Mouse (Mus musculus): Measurements from ENCODE around the gene Zfp536. TPM values are rescaled to one million over a fixed set of nuclear protein-coding genes. Genes with fewer than 3 reads are reported as not detected.

Zfp536 gene
- polyA plus RNA-seq, 1 experiment from 2014 or later: 3.2 TPM

DNA sequence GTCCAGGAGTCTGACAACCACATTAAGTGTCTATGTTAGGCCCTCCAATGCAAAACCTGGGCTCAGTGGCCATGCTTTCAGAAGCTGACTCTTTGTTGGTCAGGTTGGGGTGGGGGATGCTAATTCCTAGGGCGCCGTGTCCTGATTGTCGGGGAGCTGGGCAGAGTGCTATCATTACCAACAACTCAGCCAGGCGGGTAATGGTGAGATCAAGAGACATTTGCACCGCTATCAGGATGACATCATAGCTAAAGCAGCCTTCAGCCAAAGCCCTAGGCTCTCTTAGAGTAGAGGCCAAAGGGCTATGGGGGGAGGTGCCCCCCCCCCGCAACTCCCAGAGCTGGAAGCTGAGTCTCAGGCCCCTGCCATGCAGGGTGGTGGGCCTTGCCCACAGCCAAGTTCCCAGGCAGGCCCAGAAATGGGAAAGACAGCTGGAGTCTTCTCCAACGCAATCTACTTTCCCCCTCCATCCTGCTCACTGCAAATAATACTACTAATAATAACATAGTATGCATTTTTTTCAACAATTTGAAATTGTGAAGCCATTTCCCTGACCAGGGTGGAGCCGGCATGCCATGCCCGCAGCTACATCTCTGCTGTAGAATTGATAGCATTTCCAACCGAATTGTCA is 5.0 kb downstream of the Zfp536 start:
- Histone ChIP-seq H3K27ac (ENCODE audit: low read length) (no peak overlapping the region), H3K27me3 (replicated peaks; ENCODE audit: insufficient read depth, low read length) (peaks cover 53% of the 10 kb centered on the region), H3K9me3 (ENCODE audit: low read length) (no peaks in the 10 kb centered on the region), H3K9ac (replicated peaks; ENCODE audit: low read depth) (no peak overlapping the region), H3K4me2 (replicated peaks; ENCODE audit: low read depth, low read length) (peak overlapping the region; percentile 75), H3K36me3 (ENCODE audit: insufficient read depth, low read length) (no peaks in the 10 kb centered on the region), H3K4me3 (ENCODE audit: low read depth, low read length) (peak overlapping the region; percentile 43; the same call in 1 of the 2 replicates), H3K4me1 (ENCODE audit: insufficient read depth, low read depth, low read length) (peaks cover 9% of the 10 kb centered on the region; the same call in 1 of the 2 replicates)
- TF ChIP-seq CTCF (IDR thresholded peaks at IDR 0.05) (no peak), EP300 (IDR thresholded peaks at IDR 0.05) (no peak)
- DNase-seq (ENCODE audit: low spot score): no peak
- WGBS: 10% methylated on average over 10 of the region's 10 CpGs
- ATAC-seq: no peak

DNA sequence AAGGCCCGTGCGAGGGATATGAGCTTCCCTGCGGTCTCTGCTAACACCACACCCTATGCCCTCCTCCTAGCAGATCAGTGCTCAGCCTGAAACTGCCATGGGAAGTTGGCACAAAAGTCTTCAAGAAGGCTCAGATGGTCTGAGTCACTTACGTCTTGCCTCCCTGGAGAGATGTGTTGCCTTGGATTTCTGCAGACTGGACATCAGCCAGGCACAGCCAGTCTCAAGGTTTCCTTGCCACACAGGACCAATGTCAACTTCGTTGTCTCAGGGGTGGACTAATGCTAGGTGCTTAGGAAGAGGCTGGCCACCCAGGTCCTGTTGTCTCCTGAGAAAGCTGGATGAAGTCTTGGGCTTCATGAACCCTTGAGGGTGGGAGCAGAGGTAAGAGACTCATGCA is 14.6 kb downstream of the Zfp536 start:
- DNase-seq (ENCODE audit: low spot score): no peak
- H3K36me3 ChIP-seq (ENCODE audit: insufficient read depth, low read length): no peaks in the 10 kb centered on the region
- 88% methylated on average over 5 of the region's 5 CpGs for WGBS

DNA sequence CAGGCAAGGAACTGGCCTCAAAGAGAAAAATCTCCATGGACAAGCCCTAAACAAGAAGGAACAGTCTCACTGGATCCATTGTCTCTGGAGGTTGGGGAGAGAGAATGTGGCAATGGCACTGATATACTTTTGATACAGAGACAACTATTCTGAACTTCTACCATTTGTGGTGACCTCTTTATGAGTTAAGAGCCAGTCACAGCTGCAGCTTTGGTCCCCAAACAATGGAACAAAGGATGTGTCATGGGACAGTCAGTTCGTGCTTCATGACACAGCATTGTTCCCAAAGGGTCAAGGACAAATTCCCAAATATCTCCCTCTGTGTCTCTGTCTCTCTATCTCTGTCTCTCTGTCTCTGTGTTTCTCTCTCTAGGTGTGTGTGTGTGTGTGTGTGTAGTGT is 20.4 kb downstream of the Zfp536 start:
- no peak for ATAC-seq
- Histone ChIP-seq H3K4me2 (replicated peaks; ENCODE audit: low read depth, low read length) (no peak overlapping the region), H3K9me3 (ENCODE audit: low read length) (no peaks in the 10 kb centered on the region), H3K9ac (replicated peaks; ENCODE audit: low read depth) (no peak overlapping the region), H3K4me1 (ENCODE audit: insufficient read depth, low read depth, low read length) (no peaks in the 10 kb centered on the region), H3K27me3 (replicated peaks; ENCODE audit: insufficient read depth, low read length) (no peaks in the 10 kb centered on the region), H3K36me3 (ENCODE audit: insufficient read depth, low read length) (no peaks in the 10 kb centered on the region), H3K4me3 (ENCODE audit: low read depth, low read length) (no peak overlapping the region), H3K27ac (ENCODE audit: low read length) (no peak overlapping the region)
- TF ChIP-seq EP300 (IDR thresholded peaks at IDR 0.05): no peak
- no peak for TF ChIP-seq CTCF (IDR thresholded peaks at IDR 0.05)
- WGBS: 62% methylated on average over 1 of the region's 1 CpGs
- DNase-seq (ENCODE audit: low spot score): no peak

More for the DNA sequence above, 14.6 kb downstream of the Zfp536 start:
- no peak for ATAC-seq
- Histone ChIP-seq H3K4me1 (ENCODE audit: insufficient read depth, low read depth, low read length) (no peaks in the 10 kb centered on the region), H3K9ac (replicated peaks; ENCODE audit: low read depth) (no peak overlapping the region), H3K9me3 (ENCODE audit: low read length) (no peaks in the 10 kb centered on the region), H3K27ac (ENCODE audit: low read length) (no peak overlapping the region), H3K4me2 (replicated peaks; ENCODE audit: low read depth, low read length) (no peak overlapping the region), H3K4me3 (ENCODE audit: low read depth, low read length) (no peak overlapping the region), H3K27me3 (replicated peaks; ENCODE audit: insufficient read depth, low read length) (no peaks in the 10 kb centered on the region)
- TF ChIP-seq CTCF (IDR thresholded peaks at IDR 0.05) (no peak), EP300 (IDR thresholded peaks at IDR 0.05) (no peak)

DNA sequence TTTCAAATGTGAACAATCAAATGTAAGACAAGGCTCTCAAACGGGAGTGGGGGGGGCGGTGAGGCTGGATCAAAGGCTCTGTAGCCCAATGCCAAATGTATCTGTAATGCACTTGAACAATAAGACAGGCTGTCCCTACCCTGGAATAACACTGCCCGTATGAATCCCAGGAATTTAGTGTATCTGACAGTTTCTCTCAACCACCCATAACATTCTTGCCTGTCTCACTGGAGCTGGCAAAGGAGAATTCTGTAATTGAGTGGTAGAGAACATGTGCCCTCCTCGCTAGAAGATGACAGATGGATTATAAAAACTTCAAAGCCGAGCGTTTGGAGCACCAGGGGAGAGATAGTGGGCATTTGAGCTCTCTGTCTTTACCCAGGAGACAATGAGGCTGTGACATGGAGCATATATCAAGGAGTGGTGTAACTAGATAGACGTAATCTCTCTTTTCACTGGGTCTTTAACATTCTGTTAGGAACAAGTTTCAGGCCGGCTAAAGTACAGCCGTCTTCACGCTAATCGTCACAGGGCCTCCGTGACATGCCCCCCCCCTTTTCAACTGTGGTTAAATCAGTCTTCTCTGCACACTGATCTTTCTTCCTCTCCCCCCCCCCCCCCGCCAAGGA is 27.2 kb downstream of the Zfp536 start:
- Histone ChIP-seq H3K9ac (replicated peaks; ENCODE audit: low read depth) (no peak overlapping the region), H3K27ac (ENCODE audit: low read length) (no peak overlapping the region), H3K4me1 (ENCODE audit: insufficient read depth, low read depth, low read length) (no peaks in the 10 kb centered on the region), H3K9me3 (ENCODE audit: low read length) (no peaks in the 10 kb centered on the region), H3K36me3 (ENCODE audit: insufficient read depth, low read length) (no peaks in the 10 kb centered on the region), H3K4me2 (replicated peaks; ENCODE audit: low read depth, low read length) (no peak overlapping the region), H3K27me3 (replicated peaks; ENCODE audit: insufficient read depth, low read length) (no peaks in the 10 kb centered on the region), H3K4me3 (ENCODE audit: low read depth, low read length) (no peak overlapping the region)
- ATAC-seq (no peak), DNase-seq (ENCODE audit: low spot score) (no peak)
- TF ChIP-seq CTCF (IDR thresholded peaks at IDR 0.05) (no peak), EP300 (IDR thresholded peaks at IDR 0.05) (no peak)
- 26% methylated on average over 12 of the region's 13 CpGs for WGBS

DNA sequence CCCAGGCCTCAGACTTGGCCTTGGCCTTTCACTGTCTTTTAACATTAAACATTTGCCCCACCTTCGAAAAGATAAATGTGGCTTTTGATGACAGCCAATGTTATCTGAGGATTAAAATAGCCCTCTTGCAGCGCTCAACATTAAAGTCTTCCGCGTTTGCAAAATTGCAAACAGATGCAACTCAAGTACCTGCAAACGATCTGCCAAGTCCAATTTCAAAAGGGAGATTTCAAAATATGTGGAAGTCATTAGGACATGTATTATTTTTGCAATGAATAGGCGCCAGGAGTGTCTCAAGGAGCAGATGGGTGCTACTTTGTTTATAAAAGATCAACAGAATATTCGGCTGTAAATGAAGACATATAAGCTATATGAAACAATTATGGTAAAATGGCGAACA is 30.1 kb downstream of the Zfp536 start:
- DNase-seq (ENCODE audit: low spot score) (no peak), ATAC-seq (no peak)
- H3K4me1 ChIP-seq (ENCODE audit: insufficient read depth, low read depth, low read length): no peaks in the 10 kb centered on the region
- H3K4me3 ChIP-seq (ENCODE audit: low read depth, low read length): no peak overlapping the region
- H3K9me3 ChIP-seq (ENCODE audit: low read length): no peaks in the 10 kb centered on the region
- 60% methylated on average over 8 of the region's 8 CpGs for WGBS
- H3K27ac ChIP-seq (ENCODE audit: low read length): no peak overlapping the region
- H3K27me3 ChIP-seq (replicated peaks; ENCODE audit: insufficient read depth, low read length): no peaks in the 10 kb centered on the region
- no peak overlapping the region for H3K9ac ChIP-seq (replicated peaks; ENCODE audit: low read depth)
- H3K4me2 ChIP-seq (replicated peaks; ENCODE audit: low read depth, low read length): no peak overlapping the region
- H3K36me3 ChIP-seq (ENCODE audit: insufficient read depth, low read length): no peaks in the 10 kb centered on the region
- TF ChIP-seq CTCF (IDR thresholded peaks at IDR 0.05) (no peak), EP300 (IDR thresholded peaks at IDR 0.05) (no peak)

DNA sequence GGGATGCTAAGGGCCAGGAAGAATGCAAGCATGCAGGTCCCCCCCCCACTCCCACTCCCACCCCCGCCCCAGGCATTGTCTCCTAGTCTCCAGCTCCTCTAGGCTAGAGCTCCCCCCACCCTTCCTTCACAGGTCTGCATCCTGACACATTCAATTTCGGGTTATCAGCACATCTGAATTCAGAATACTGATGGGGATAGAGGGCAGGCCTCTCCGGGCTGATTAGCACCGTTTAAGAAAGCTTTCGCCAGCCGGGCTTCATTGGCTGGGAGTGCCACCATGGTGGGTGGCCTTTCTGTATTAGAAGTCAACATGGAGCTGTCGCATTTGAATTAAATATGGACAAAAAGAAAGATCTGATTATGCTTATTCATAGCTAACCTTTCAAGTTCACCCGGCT is 36.2 kb downstream of the Zfp536 start:
- no peak for DNase-seq (ENCODE audit: low spot score)
- ATAC-seq: no peak
- H3K9me3 ChIP-seq (ENCODE audit: low read length): no peaks in the 10 kb centered on the region
- no peak overlapping the region for H3K9ac ChIP-seq (replicated peaks; ENCODE audit: low read depth)
- H3K4me1 ChIP-seq (ENCODE audit: insufficient read depth, low read depth, low read length): no peaks in the 10 kb centered on the region
- no peaks in the 10 kb centered on the region for H3K27me3 ChIP-seq (replicated peaks; ENCODE audit: insufficient read depth, low read length)
- no peak overlapping the region for H3K4me2 ChIP-seq (replicated peaks; ENCODE audit: low read depth, low read length)
- 45% methylated on average over 8 of the region's 8 CpGs for WGBS
- no peak overlapping the region for H3K27ac ChIP-seq (ENCODE audit: low read length)
- H3K36me3 ChIP-seq (ENCODE audit: insufficient read depth, low read length): no peaks in the 10 kb centered on the region
- TF ChIP-seq EP300 (IDR thresholded peaks at IDR 0.05) (no peak), CTCF (IDR thresholded peaks at IDR 0.05) (no peak)
- no peak overlapping the region for H3K4me3 ChIP-seq (ENCODE audit: low read depth, low read length)

Data from lung, postnatal 0 days (tissue).